Mouse (Mus musculus): ENCODE data around the gene Slc39a11. TPM values are rescaled to one million over a fixed set of nuclear protein-coding genes. Genes with fewer than 3 reads are reported as not detected.

The Slc39a11 gene
- polyA plus RNA-seq, 1 experiment = 32.4 TPM

DNA sequence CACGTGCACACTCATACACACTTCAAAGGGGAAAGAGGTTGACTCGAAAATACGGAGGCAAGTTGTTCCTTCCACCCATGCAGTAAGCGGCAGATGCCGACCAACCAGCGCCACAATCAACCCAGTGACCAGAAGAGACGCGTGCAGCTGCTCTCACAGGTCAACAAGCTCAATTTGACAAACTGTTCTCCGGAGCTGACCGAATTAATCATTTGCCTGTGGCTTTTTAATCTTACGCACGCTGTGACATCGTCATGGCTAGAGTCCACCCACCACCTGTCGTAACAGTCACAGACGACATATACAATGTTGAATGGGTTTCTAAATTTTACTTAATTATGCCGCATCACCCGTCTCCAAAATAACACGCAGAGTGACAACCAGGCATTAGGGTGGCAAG lies 124.1 kb downstream of the Slc39a11 start:
- H3K4me3 ChIP-seq (ENCODE audit: low read depth, low read length) = no peak overlapping the region
- TF ChIP-seq CTCF (IDR thresholded peaks at IDR 0.05; ENCODE audit: extremely low read depth, insufficient read length, insufficient replicate concordance, low read depth, low read length) (no peak), POLR2A (IDR thresholded peaks at IDR 0.05; ENCODE audit: low read depth, low read length) (no peak)
- no peak overlapping the region for H3K27ac ChIP-seq (ENCODE audit: insufficient read depth, low read depth, low read length)
- whole genome bisulfite sequencing = 83% methylated on average over 18 of the region's 18 CpGs
- H3K36me3 ChIP-seq (ENCODE audit: control insufficient read depth, insufficient read depth, low read length) = peaks cover 4% of the 10 kb centered on the region; the same call in 1 of the 2 replicates
- H3K27me3 ChIP-seq (ENCODE audit: control insufficient read depth, insufficient read depth, low read length) = no peaks in the 10 kb centered on the region
- no peaks in the 10 kb centered on the region for H3K4me1 ChIP-seq (ENCODE audit: control insufficient read depth, insufficient read depth, insufficient read length, low read length)

DNA sequence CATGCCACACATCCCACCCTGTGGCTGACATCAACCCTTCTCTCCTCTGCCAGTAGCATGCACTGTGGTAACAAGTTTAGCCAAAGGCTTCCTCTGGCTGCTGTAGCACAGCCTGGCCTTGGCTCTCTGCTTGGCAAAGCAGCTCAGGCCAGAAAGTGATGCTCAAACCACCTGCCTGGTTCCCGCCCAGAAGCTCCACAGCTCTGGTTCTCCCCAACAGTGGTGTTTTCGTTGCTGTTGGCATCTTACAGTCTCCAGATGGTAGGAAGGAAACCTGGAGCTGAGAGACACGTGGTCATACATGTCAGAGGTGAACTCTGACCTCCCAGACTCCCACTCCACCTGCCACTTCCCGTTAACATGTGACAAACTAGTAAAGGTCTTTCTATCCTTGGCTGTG lies 127.2 kb downstream of the Slc39a11 start:
- WGBS = 74% methylated on average over 4 of the region's 4 CpGs
- no peak overlapping the region for H3K27ac ChIP-seq (ENCODE audit: insufficient read depth, low read depth, low read length)

DNA sequence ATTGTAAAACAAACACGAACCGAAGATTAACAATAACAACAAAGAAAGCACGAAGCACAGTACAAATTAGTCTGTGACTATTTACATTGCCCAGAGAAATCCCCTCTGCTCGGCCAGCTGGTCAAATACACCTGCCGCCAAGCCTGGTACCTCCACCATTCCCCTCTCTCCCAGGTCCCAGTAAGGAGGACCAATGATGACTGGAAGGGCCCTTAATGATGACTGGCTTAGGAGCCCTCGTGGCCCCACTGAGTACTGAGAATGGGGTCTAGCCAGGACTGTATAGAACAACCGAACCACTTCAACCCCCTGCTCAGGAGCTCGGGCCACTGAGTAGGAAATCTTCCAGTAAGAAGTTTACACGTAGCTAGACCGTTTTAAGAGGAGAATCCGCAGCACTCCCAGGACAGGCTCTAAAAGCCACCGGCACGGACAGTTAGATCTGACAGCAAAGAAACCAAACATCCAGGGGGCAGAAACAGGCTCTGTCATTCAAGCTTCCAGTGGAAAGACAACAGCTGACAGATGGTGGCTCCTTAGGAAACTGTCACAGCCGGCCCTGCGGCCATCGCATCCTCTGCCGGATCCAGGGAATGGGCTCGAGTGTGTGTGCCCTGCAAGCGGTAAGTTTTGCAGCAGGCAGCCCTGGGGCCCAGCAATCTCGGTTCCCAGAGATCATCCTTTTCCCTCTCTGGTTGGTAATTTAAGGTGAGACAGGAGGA lies 128.2 kb downstream of the Slc39a11 start:
- 82% methylated on average over 20 of the region's 20 CpGs for WGBS
- H3K4me1 ChIP-seq (ENCODE audit: control insufficient read depth, insufficient read depth, insufficient read length, low read length) = 0 out of 2 replicates have a peak, but pooled peaks cover 2% of the 10 kb centered on the region
- no peak overlapping the region for H3K27ac ChIP-seq (ENCODE audit: insufficient read depth, low read depth, low read length)
- TF ChIP-seq POLR2A (IDR thresholded peaks at IDR 0.05; ENCODE audit: low read depth, low read length) = no peak
- TF ChIP-seq CTCF (IDR thresholded peaks at IDR 0.05; ENCODE audit: extremely low read depth, insufficient read length, insufficient replicate concordance, low read depth, low read length) = no peak
- H3K36me3 ChIP-seq (ENCODE audit: control insufficient read depth, insufficient read depth, low read length) = peaks cover 4% of the 10 kb centered on the region; the same call in 1 of the 2 replicates
- no peak overlapping the region for H3K4me3 ChIP-seq (ENCODE audit: low read depth, low read length)
- no peaks in the 10 kb centered on the region for H3K27me3 ChIP-seq (ENCODE audit: control insufficient read depth, insufficient read depth, low read length)

More for the DNA sequence above, 127.2 kb downstream of the Slc39a11 start:
- Histone ChIP-seq H3K27me3 (ENCODE audit: control insufficient read depth, insufficient read depth, low read length) (no peaks in the 10 kb centered on the region), H3K4me3 (ENCODE audit: low read depth, low read length) (no peak overlapping the region), H3K36me3 (ENCODE audit: control insufficient read depth, insufficient read depth, low read length) (peaks cover 4% of the 10 kb centered on the region; the same call in 1 of the 2 replicates), H3K4me1 (ENCODE audit: control insufficient read depth, insufficient read depth, insufficient read length, low read length) (0 out of 2 replicates have a peak, but pooled peaks cover 2% of the 10 kb centered on the region)
- TF ChIP-seq CTCF (IDR thresholded peaks at IDR 0.05; ENCODE audit: extremely low read depth, insufficient read length, insufficient replicate concordance, low read depth, low read length) (no peak), POLR2A (IDR thresholded peaks at IDR 0.05; ENCODE audit: low read depth, low read length) (no peak)

DNA sequence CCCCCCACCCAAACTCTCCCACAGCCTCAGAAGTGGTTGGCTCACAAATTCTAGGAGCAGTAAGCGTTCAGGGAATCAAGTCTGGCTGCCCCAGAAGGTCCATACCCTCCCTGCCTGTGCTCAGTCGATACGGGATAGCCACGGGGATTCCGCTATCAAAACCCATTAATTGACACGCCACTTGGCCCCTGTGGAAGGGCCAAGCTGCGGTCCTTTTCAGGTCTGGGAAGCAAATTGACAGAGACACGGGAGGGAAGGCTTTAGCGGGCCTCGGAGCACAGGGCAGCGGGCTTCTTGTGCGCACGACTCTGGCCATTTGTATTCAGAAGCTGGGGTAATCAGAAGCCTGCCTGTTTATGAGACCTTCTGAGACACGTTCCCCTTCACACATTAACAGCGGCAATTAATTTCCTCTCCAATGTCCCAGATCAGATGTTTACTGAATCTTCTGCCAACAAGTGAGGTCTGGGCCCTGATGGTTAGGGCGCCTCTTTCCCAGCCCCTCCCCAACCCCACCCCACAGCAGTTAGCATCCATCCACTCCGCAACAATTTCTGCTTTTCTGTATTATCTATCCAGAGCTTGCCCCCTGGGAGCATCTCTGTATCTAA lies 128.9 kb downstream of the Slc39a11 start:
- peaks cover 4% of the 10 kb centered on the region; the same call in 1 of the 2 replicates for H3K36me3 ChIP-seq (ENCODE audit: control insufficient read depth, insufficient read depth, low read length)
- WGBS = 85% methylated on average over 17 of the region's 17 CpGs
- H3K4me1 ChIP-seq (ENCODE audit: control insufficient read depth, insufficient read depth, insufficient read length, low read length) = 0 out of 2 replicates have a peak, but pooled peaks cover 2% of the 10 kb centered on the region
- no peak overlapping the region for H3K4me3 ChIP-seq (ENCODE audit: low read depth, low read length)
- H3K27ac ChIP-seq (ENCODE audit: insufficient read depth, low read depth, low read length) = no peak overlapping the region
- TF ChIP-seq POLR2A (IDR thresholded peaks at IDR 0.05; ENCODE audit: low read depth, low read length) (no peak), CTCF (IDR thresholded peaks at IDR 0.05; ENCODE audit: extremely low read depth, insufficient read length, insufficient replicate concordance, low read depth, low read length) (no peak)
- H3K27me3 ChIP-seq (ENCODE audit: control insufficient read depth, insufficient read depth, low read length) = no peaks in the 10 kb centered on the region

DNA sequence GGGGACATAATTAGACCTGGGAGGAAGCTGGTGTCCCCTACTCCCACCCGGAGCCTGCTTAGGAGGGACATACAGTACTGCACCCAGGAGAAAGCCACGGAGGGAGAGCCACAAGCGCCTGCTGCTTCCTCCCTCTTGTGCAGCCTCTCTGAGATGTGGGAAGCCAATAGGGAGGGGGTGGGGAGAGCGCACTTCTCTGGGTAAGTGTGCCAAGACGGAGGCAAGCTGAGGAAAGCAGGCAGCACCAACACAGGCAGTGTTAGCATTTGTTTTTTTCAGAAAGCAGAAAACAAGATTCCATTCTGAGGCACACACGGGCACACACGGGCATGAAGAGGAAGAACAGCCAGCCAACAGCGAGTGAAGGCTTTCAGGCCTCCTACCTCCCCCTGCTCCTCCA lies 129.5 kb downstream of the Slc39a11 start:
- WGBS = 80% methylated on average over 8 of the region's 8 CpGs
- Histone ChIP-seq H3K36me3 (ENCODE audit: control insufficient read depth, insufficient read depth, low read length) (peaks cover 4% of the 10 kb centered on the region; the same call in 1 of the 2 replicates), H3K4me3 (ENCODE audit: low read depth, low read length) (no peak overlapping the region), H3K27me3 (ENCODE audit: control insufficient read depth, insufficient read depth, low read length) (no peaks in the 10 kb centered on the region), H3K4me1 (ENCODE audit: control insufficient read depth, insufficient read depth, insufficient read length, low read length) (0 out of 2 replicates have a peak, but pooled peaks cover 2% of the 10 kb centered on the region), H3K27ac (ENCODE audit: insufficient read depth, low read depth, low read length) (no peak overlapping the region)
- TF ChIP-seq CTCF (IDR thresholded peaks at IDR 0.05; ENCODE audit: extremely low read depth, insufficient read length, insufficient replicate concordance, low read depth, low read length) (no peak), POLR2A (IDR thresholded peaks at IDR 0.05; ENCODE audit: low read depth, low read length) (no peak)

DNA sequence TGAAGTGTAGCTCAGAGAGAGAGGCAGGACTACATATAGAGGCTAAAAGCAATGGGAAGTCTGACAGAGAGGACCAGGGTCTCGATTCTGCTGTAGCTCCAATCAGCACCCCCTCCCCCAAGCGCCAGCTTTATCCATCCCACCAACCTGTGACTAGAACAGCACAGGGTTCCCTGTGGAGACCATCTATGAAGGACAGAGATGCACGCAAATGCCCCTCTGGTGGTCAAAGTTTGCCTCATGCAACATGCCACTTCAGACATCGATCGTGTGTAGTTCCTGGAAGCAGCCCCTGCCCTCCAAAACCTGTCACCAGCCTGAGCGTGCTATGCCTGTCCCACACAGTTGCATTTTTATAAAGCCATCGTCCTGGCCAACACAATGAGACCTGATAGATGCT lies 129.9 kb downstream of the Slc39a11 start:
- no peak for TF ChIP-seq CTCF (IDR thresholded peaks at IDR 0.05; ENCODE audit: extremely low read depth, insufficient read length, insufficient replicate concordance, low read depth, low read length)
- TF ChIP-seq POLR2A (IDR thresholded peaks at IDR 0.05; ENCODE audit: low read depth, low read length) = no peak
- Histone ChIP-seq H3K36me3 (ENCODE audit: control insufficient read depth, insufficient read depth, low read length) (peaks cover 4% of the 10 kb centered on the region; the same call in 1 of the 2 replicates), H3K27ac (ENCODE audit: insufficient read depth, low read depth, low read length) (no peak overlapping the region), H3K4me1 (ENCODE audit: control insufficient read depth, insufficient read depth, insufficient read length, low read length) (0 out of 2 replicates have a peak, but pooled peaks cover 2% of the 10 kb centered on the region), H3K4me3 (ENCODE audit: low read depth, low read length) (no peak overlapping the region), H3K27me3 (ENCODE audit: control insufficient read depth, insufficient read depth, low read length) (no peaks in the 10 kb centered on the region)
- 89% methylated on average over 7 of the region's 7 CpGs for WGBS

DNA sequence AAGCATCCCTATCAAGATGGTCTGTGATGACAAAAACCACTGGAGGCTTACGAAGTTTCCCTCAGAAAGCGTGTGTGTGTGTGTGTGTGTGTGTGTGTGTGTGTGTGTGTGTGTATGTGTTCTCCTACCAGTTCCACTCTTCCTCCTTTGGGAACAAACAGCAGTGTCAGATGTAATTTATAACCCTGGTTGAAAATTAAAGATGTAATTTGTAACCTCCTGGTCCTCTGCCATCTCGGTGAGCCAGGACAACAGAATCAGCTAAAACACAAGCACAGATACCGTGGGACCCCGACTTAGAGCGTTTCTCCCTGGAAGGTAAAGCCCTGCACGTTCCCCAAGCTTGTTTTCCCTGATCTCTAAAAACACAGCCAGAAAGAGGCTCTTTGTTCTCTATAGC lies 131.7 kb downstream of the Slc39a11 start:
- Histone ChIP-seq H3K4me1 (ENCODE audit: control insufficient read depth, insufficient read depth, insufficient read length, low read length) (0 out of 2 replicates have a peak, but pooled peaks cover 2% of the 10 kb centered on the region), H3K36me3 (ENCODE audit: control insufficient read depth, insufficient read depth, low read length) (peaks cover 4% of the 10 kb centered on the region; the same call in 1 of the 2 replicates), H3K27ac (ENCODE audit: insufficient read depth, low read depth, low read length) (no peak overlapping the region), H3K27me3 (ENCODE audit: control insufficient read depth, insufficient read depth, low read length) (no peaks in the 10 kb centered on the region), H3K4me3 (ENCODE audit: low read depth, low read length) (no peak overlapping the region)
- no peak for TF ChIP-seq CTCF (IDR thresholded peaks at IDR 0.05; ENCODE audit: extremely low read depth, insufficient read length, insufficient replicate concordance, low read depth, low read length)
- no peak for TF ChIP-seq POLR2A (IDR thresholded peaks at IDR 0.05; ENCODE audit: low read depth, low read length)
- 63% methylated on average over 7 of the region's 7 CpGs for WGBS

Measured in small intestine, adult 2 months (tissue).